8 mouse cellular contexts compared by ENCODE assay signal in the genomic region with DNA sequence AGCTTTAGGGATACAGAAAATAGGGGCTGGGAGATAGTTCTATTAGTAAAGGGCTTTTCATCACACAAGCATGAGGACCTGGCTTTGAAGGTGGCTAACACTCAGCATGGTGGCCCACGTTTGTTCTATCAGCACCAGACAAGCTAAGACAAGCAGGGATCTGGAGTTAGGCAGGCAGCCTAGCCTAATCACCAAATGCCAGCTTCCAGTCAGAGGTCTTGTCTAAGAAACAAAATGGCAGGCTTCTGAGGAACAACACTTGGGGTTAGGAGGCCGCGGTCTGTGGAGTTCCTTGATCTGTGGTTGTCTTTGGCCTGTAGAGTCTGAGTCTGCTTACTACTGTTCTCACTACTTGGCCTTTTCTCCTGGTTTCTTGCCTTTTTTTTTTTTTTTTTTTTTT. TPM values are rescaled to one million over a fixed set of nuclear protein-coding genes. Genes with fewer than 3 reads are reported as not detected.
DNase-seq lines count a peak whose midpoint lies in the region; ATAC-seq and TF ChIP-seq lines count a peak whose summit lies in the region.
"Had no signal": no experiment of that assay in that cellular context is flagged by ENCODE, and none has a peak within 500 bp of the region (broad histone marks: within the 10 kb centered on the region; RNA-seq: fewer than 3 reads in every experiment).

No protein-coding gene starts in this region.

- H3K9ac ChIP-seq in lung, embryonic 14.5 days = no peak overlapping the region
- H3K9ac ChIP-seq in heart, embryonic 13.5 days = no peak overlapping the region; the same call in 1 of the 2 replicates
- H3K9ac ChIP-seq in stomach, embryonic 16.5 days (ENCODE audit: low read length) = peak overlapping the region; percentile 76; the same call in 1 of the 2 replicates
- H3K9ac ChIP-seq: liver, embryonic 14.5 days had no signal

- no peaks in the 10 kb centered on the region for H3K36me3 ChIP-seq in lung, embryonic 14.5 days (ENCODE audit: insufficient read depth)
- H3K36me3 ChIP-seq in heart, embryonic 13.5 days = peaks cover 6% of the 10 kb centered on the region; the same call in 1 of the 2 replicates
- H3K36me3 ChIP-seq in limb, embryonic 10.5 days = no peaks in the 10 kb centered on the region
- no peaks in the 10 kb centered on the region for H3K36me3 ChIP-seq in stomach, embryonic 16.5 days (ENCODE audit: control insufficient read depth, insufficient read depth, low read length)

- peak overlapping the region; percentile 69; the same call in 1 of the 2 replicates for H3K4me2 ChIP-seq in lung, embryonic 14.5 days
- peak overlapping the region; percentile 70 for H3K4me2 ChIP-seq in heart, embryonic 13.5 days
- H3K4me2 ChIP-seq in stomach, embryonic 16.5 days (ENCODE audit: low read depth, low read length) = peak overlapping the region; percentile 60

- no peaks in the 10 kb centered on the region for H3K27me3 ChIP-seq in lung, embryonic 14.5 days (ENCODE audit: insufficient read depth, low read length)
- H3K27me3 ChIP-seq in heart, embryonic 13.5 days (replicated peaks) = no peaks in the 10 kb centered on the region
- H3K27me3 ChIP-seq in limb, embryonic 10.5 days (ENCODE audit: low read depth, poor library complexity, severe bottlenecking) = no peaks in the 10 kb centered on the region
- H3K27me3 ChIP-seq in stomach, embryonic 16.5 days (ENCODE audit: control insufficient read depth, insufficient read depth, low read length) = no peaks in the 10 kb centered on the region

- H3K9me3 ChIP-seq in lung, embryonic 14.5 days (ENCODE audit: low read depth, low read length) = no peaks in the 10 kb centered on the region
- no peaks in the 10 kb centered on the region for H3K9me3 ChIP-seq in heart, embryonic 13.5 days
- no peaks in the 10 kb centered on the region for H3K9me3 ChIP-seq in limb, embryonic 10.5 days (replicated peaks)
- H3K9me3 ChIP-seq in stomach, embryonic 16.5 days (replicated peaks; ENCODE audit: control insufficient read depth, low read length) = no peaks in the 10 kb centered on the region

- peaks cover 17% of the 10 kb centered on the region for H3K4me1 ChIP-seq in lung, embryonic 14.5 days (ENCODE audit: insufficient read depth)
- H3K4me1 ChIP-seq in heart, embryonic 13.5 days = peaks cover 40% of the 10 kb centered on the region
- H3K4me1 ChIP-seq in limb, embryonic 10.5 days = peaks cover 37% of the 10 kb centered on the region
- H3K4me1 ChIP-seq in stomach, embryonic 16.5 days (ENCODE audit: control insufficient read depth, insufficient read depth, low read length) = peaks cover 24% of the 10 kb centered on the region

- intact Hi-C loops in left cerebral cortex, postnatal 36 days (cut with DNase I) = loop anchor here (10.0 kb wide), 1 partner anchor 603 kb away; no protein-coding TSS in a partner anchor

- no peak for TF ChIP-seq CTCF in lung, embryonic 14.5 days (IDR thresholded peaks at IDR 0.05; ENCODE audit: low read depth)

- WGBS in lung, embryonic 14.5 days = 82% methylated on average over 3 of the region's 3 CpGs
- 68% methylated on average over 3 of the region's 3 CpGs for WGBS in heart, embryonic 13.5 days
- 85% methylated on average over 3 of the region's 3 CpGs for WGBS in limb, embryonic 10.5 days
- WGBS in stomach, embryonic 16.5 days = 80% methylated on average over 3 of the region's 3 CpGs

- peak overlapping the region; percentile 98 for H3K27ac ChIP-seq in lung, embryonic 14.5 days (ENCODE audit: low read depth)
- H3K27ac ChIP-seq in heart, embryonic 13.5 days (replicated peaks) = peak overlapping the region; percentile 99
- peak overlapping the region; percentile 91 for H3K27ac ChIP-seq in limb, embryonic 10.5 days
- H3K27ac ChIP-seq in stomach, embryonic 16.5 days (ENCODE audit: low read length) = peak overlapping the region; percentile 98
- H3K27ac ChIP-seq: liver, embryonic 14.5 days had no signal

- H3K4me3 ChIP-seq in lung, embryonic 14.5 days (ENCODE audit: low read depth, low read length) = no peak overlapping the region
- H3K4me3 ChIP-seq in heart, embryonic 13.5 days = peak overlapping the region; percentile 67; the same call in 1 of the 2 replicates
- no peak overlapping the region for H3K4me3 ChIP-seq in limb, embryonic 10.5 days
- H3K4me3 ChIP-seq in stomach, embryonic 16.5 days (replicated peaks; ENCODE audit: low read length) = no peak overlapping the region

- DNase-seq in lung, embryonic 14.5 days = peak; percentile 6
- no peak for DNase-seq in lung, postnatal 25 days (ENCODE audit: low spot score)
- no peak for DNase-seq in limb, embryonic 10.5 days (ENCODE audit: low spot score)
- no peak for DNase-seq in left cerebral cortex, postnatal 36 days (ENCODE audit: low spot score in 2 of 2)

- no peak for ATAC-seq in lung, embryonic 14.5 days (ENCODE audit: insufficient read depth)
- no peak for ATAC-seq in heart, embryonic 13.5 days (ENCODE audit: extremely low read depth, insufficient number of reproducible peaks, low FRiP score, low TSS enrichment)
- no peak for ATAC-seq in stomach, embryonic 16.5 days (ENCODE audit: insufficient read depth, low FRiP score)
- no peak for ATAC-seq in activated CD4-positive, CD25-positive, alpha-beta regulatory T cell, adult 4 months

RNA-seq across cellular contexts. Expression of a gene that starts 0.6 kb away (rescaled TPM):
- polyA plus RNA-seq in lung, embryonic 14.5 days (2014; fragmentation: Nextera tagmentation; extraction: Ambion mirVana) = 14.4 and 15.1 TPM in 2 replicates
- polyA plus RNA-seq in heart, embryonic 13.5 days (2015; fragmentation: Nextera tagmentation; extraction: Ambion mirVana) = 8.2 and 9.7 TPM in 2 replicates
- 8.1 and 8.7 TPM in 2 replicates for polyA plus RNA-seq in limb, embryonic 10.5 days (2016; fragmentation: Nextera tagmentation; extraction: Ambion mirVana)
- 9.4 and 10.5 TPM in 2 replicates for polyA plus RNA-seq in stomach, embryonic 16.5 days (2015; fragmentation: Nextera tagmentation; extraction: Ambion mirVana)
- polyA plus RNA-seq in activated CD4-positive, CD25-positive, alpha-beta regulatory T cell, adult 4 months (2017; shearing (Covaris generic)) = 1 to 10 TPM; 1.3 TPM
- total RNA-seq in left cerebral cortex, postnatal 36 days (2021) = 10 to 100 TPM; 16.0 to 17.9 TPM
